Comparison of ENCODE assay signal across 12 mouse cellular contexts in the genomic region with DNA sequence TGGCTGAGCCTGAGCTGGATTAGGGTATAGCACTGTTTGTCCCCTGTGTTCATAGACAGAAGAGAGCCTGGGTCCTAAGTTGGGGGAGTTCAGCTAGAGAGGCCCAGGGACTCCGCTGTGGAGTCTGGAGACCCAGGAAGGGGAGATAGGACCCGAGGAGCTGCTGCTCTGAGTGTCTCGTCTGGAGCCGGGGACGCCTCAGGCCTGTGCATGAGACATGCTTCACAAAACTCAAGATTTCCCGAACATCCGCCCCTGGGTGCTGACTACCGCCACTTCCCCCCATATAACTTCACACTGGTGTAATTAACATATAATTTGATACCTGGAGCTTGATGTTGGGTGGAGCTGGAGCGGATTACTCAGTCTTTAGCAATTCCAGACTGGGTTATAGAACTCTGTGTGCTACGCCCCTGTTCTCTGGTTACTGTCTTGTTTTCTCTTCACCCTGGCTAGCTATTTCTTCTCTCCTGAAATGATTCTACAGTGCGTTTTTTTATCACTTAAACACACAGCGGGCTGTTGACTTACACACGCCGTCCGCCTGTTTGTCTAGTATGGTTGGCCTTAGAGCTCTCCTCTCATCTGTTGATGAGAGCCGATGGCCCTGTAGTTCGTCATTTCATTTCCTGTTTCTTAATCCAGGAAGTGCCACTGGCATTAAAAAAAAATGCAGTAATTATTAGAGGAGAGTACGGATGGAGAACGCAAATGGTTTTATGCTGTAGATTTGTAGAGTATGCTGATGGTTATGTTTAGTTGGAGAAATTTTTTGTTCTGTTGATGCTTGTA.
DNase-seq lines count a peak whose midpoint lies in the region; ATAC-seq and TF ChIP-seq lines count a peak whose summit lies in the region.
"Had no signal": no experiment of that assay in that cellular context is flagged by ENCODE, and none has a peak within 500 bp of the region (broad histone marks: within the 10 kb centered on the region; RNA-seq: fewer than 3 reads in every experiment).

No protein-coding gene starts in this region.

- intact Hi-C loops in heart, postnatal 25 days (cut with DNase I) = loop anchor here (5.0 kb wide), 1 partner anchor 42 kb away; no protein-coding TSS in a partner anchor

- H3K27me3 ChIP-seq in lung, postnatal 0 days (replicated peaks; ENCODE audit: insufficient read depth, low read length) = no peaks in the 10 kb centered on the region
- H3K27me3 ChIP-seq in intestine, embryonic 15.5 days (replicated peaks) = no peaks in the 10 kb centered on the region
- no peaks in the 10 kb centered on the region for H3K27me3 ChIP-seq in stomach, embryonic 14.5 days (ENCODE audit: control insufficient read depth, insufficient read depth, low read length)
- no peaks in the 10 kb centered on the region for H3K27me3 ChIP-seq in forebrain, embryonic 11.5 days (ENCODE audit: control insufficient read depth, insufficient read depth, low read length)
- H3K27me3 ChIP-seq: hindbrain, embryonic 12.5 days had no signal

- DNase-seq in heart, adult 8-10 months (ENCODE audit: low spot score) = peak; percentile 40
- DNase-seq in heart, postnatal 25 days (ENCODE audit: low spot score) = no peak
- DNase-seq in lung, postnatal 0 days (ENCODE audit: low spot score) = peak; percentile 64
- no peak for DNase-seq in lung, postnatal 4 days
- no peak for DNase-seq in urinary bladder, postnatal 10 days (ENCODE audit: low spot score)
- DNase-seq in forebrain, embryonic 11.5 days (ENCODE audit: low spot score) = no peak
- DNase-seq: cerebellum, adult 11 months had no signal

- peaks cover 8% of the 10 kb centered on the region; the same call in 1 of the 2 replicates for H3K4me1 ChIP-seq in lung, postnatal 0 days (ENCODE audit: insufficient read depth, low read depth, low read length)
- H3K4me1 ChIP-seq in intestine, embryonic 15.5 days (replicated peaks) = peaks cover 41% of the 10 kb centered on the region
- peaks cover 51% of the 10 kb centered on the region for H3K4me1 ChIP-seq in stomach, embryonic 14.5 days (ENCODE audit: control insufficient read depth, insufficient read depth, low read length)
- H3K4me1 ChIP-seq in forebrain, embryonic 11.5 days (replicated peaks; ENCODE audit: control insufficient read depth, insufficient read depth, low read length) = peaks cover 7% of the 10 kb centered on the region; the same call in 1 of the 2 replicates

- TF ChIP-seq EP300 in lung, postnatal 0 days (IDR thresholded peaks at IDR 0.05) = no peak; the same call in 1 of the 2 replicates

- 30% methylated on average over 18 of the region's 19 CpGs for WGBS in lung, postnatal 0 days
- WGBS in intestine, embryonic 15.5 days = 34% methylated on average over 19 of the region's 19 CpGs
- WGBS in stomach, embryonic 14.5 days = 37% methylated on average over 19 of the region's 19 CpGs
- WGBS in forebrain, embryonic 11.5 days = 78% methylated on average over 19 of the region's 19 CpGs

- TF ChIP-seq CTCF in lung, postnatal 0 days (IDR thresholded peaks at IDR 0.05) = no peak

- no peaks in the 10 kb centered on the region for H3K9me3 ChIP-seq in lung, postnatal 0 days (ENCODE audit: low read length)
- no peaks in the 10 kb centered on the region for H3K9me3 ChIP-seq in intestine, embryonic 15.5 days
- no peaks in the 10 kb centered on the region for H3K9me3 ChIP-seq in stomach, embryonic 14.5 days (ENCODE audit: control insufficient read depth, low read depth, low read length)
- H3K9me3 ChIP-seq in forebrain, embryonic 11.5 days (ENCODE audit: control insufficient read depth, low read length) = no peaks in the 10 kb centered on the region
- H3K9me3 ChIP-seq: forebrain, embryonic 10.5 days; hindbrain, embryonic 12.5 days had no signal

- no peak overlapping the region for H3K4me2 ChIP-seq in lung, postnatal 0 days (replicated peaks; ENCODE audit: low read depth, low read length)
- 0 out of 2 replicates have a peak overlapping the region, but pooled peaks have one; percentile 7 for H3K4me2 ChIP-seq in intestine, embryonic 15.5 days (replicated peaks)
- no peak overlapping the region for H3K4me2 ChIP-seq in stomach, embryonic 14.5 days (replicated peaks; ENCODE audit: low read depth, low read length)
- H3K4me2 ChIP-seq in forebrain, embryonic 11.5 days (ENCODE audit: low read depth, low read length, severe bottlenecking) = no peak overlapping the region
- H3K4me2 ChIP-seq: hindbrain, embryonic 12.5 days had no signal

- no peak overlapping the region for H3K4me3 ChIP-seq in lung, postnatal 0 days (ENCODE audit: low read depth, low read length)
- no peak overlapping the region for H3K4me3 ChIP-seq in intestine, embryonic 15.5 days (replicated peaks)
- H3K4me3 ChIP-seq in stomach, embryonic 14.5 days (ENCODE audit: low read depth, low read length) = no peak overlapping the region
- H3K4me3 ChIP-seq in forebrain, embryonic 11.5 days (ENCODE audit: low read depth, low read length) = no peak overlapping the region
- H3K4me3 ChIP-seq: forebrain, embryonic 10.5 days; hindbrain, embryonic 12.5 days had no signal

- ATAC-seq in lung, postnatal 0 days = peak; percentile 48
- ATAC-seq in intestine, embryonic 15.5 days = peak; percentile 26; the same call in 1 of the 2 replicates
- ATAC-seq in stomach, embryonic 14.5 days (ENCODE audit: insufficient number of reproducible peaks, insufficient read depth, low FRiP score, low read depth) = no peak; the same call in 1 of the 2 replicates
- no peak for ATAC-seq in forebrain, embryonic 11.5 days (replicated peaks; ENCODE audit: low FRiP score)
- ATAC-seq: activated CD4-positive, CD25-positive, alpha-beta regulatory T cell, adult 4 months had no signal

- 0 out of 2 replicates have a peak overlapping the region, but pooled peaks have one; percentile 38 for H3K27ac ChIP-seq in lung, postnatal 0 days (ENCODE audit: low read length)
- H3K27ac ChIP-seq in intestine, embryonic 15.5 days = peak overlapping the region; percentile 59
- peak overlapping the region; percentile 56; the same call in 1 of the 2 replicates for H3K27ac ChIP-seq in stomach, embryonic 14.5 days (ENCODE audit: low read length)
- no peak overlapping the region for H3K27ac ChIP-seq in forebrain, embryonic 11.5 days (ENCODE audit: low read depth, low read length)
- H3K27ac ChIP-seq: forebrain, embryonic 10.5 days; hindbrain, embryonic 12.5 days had no signal

- H3K36me3 ChIP-seq in lung, postnatal 0 days (ENCODE audit: insufficient read depth, low read length) = no peaks in the 10 kb centered on the region
- no peaks in the 10 kb centered on the region for H3K36me3 ChIP-seq in intestine, embryonic 15.5 days
- no peaks in the 10 kb centered on the region for H3K36me3 ChIP-seq in stomach, embryonic 14.5 days (ENCODE audit: control insufficient read depth, insufficient read depth, low read length)
- no peaks in the 10 kb centered on the region for H3K36me3 ChIP-seq in forebrain, embryonic 11.5 days (ENCODE audit: control insufficient read depth, insufficient read depth, low read length)
- H3K36me3 ChIP-seq: forebrain, embryonic 10.5 days; hindbrain, embryonic 12.5 days had no signal

- H3K9ac ChIP-seq in lung, postnatal 0 days (replicated peaks; ENCODE audit: low read depth) = no peak overlapping the region
- H3K9ac ChIP-seq in intestine, embryonic 15.5 days = no peak overlapping the region
- H3K9ac ChIP-seq in stomach, embryonic 14.5 days (replicated peaks; ENCODE audit: low read depth, low read length) = no peak overlapping the region
- no peak overlapping the region for H3K9ac ChIP-seq in forebrain, embryonic 11.5 days (ENCODE audit: low read length)
- H3K9ac ChIP-seq: hindbrain, embryonic 12.5 days had no signal

Comparison
In these comparisons a context has a peak if more than half of its experiments do, and no peak if none do; other contexts are left out.
1. DNase-seq: peak in heart, adult 8-10 months (single experiment) and lung, postnatal 0 days (single experiment); none in heart, postnatal 25 days (single experiment), lung, postnatal 4 days (0 of 2), urinary bladder, postnatal 10 days (single experiment) and forebrain, embryonic 11.5 days (single experiment).
2. ATAC-seq: peak in lung, postnatal 0 days (single experiment) and intestine, embryonic 15.5 days (single experiment); none in stomach, embryonic 14.5 days (single experiment) and forebrain, embryonic 11.5 days (single experiment).